Mouse (Mus musculus): ENCODE data around the gene Ctbs. TPM values are rescaled to one million over a fixed set of nuclear protein-coding genes. Genes with fewer than 3 reads are reported as not detected.

Ctbs gene
- polyA plus RNA-seq, 1 experiment from 2014 or later = 4.3 TPM

DNA sequence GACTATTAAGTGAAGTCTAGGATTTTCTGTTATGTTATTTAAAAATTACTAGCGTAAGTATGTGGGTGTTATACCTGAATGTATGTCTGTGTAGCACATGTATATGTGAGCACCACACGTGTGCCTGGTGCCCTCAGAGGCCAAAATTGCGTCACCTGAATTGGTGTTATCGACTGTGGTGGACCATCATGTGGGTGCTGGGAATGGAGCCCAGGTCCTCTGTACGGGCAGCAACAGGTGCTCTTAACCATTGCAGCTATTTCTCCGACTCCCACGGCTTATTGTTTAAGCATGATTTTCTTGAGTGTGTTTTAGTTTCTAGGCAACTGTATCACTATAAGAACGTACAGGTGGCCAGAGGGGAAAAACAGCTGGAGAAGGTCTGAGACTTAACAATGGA is 13.5 kb upstream of the Ctbs start:
- no peaks in the 10 kb centered on the region for H3K27me3 ChIP-seq (ENCODE audit: insufficient read depth, poor library complexity, severe bottlenecking)
- no peak overlapping the region for H3K4me3 ChIP-seq
- H3K9me3 ChIP-seq = no peaks in the 10 kb centered on the region
- WGBS = 93% methylated on average over 8 of the region's 8 CpGs
- no peak overlapping the region for H3K27ac ChIP-seq
- no peak for DNase-seq (ENCODE audit: low spot score)
- no peaks in the 10 kb centered on the region for H3K4me1 ChIP-seq (replicated peaks)
- peaks cover 84% of the 10 kb centered on the region for H3K36me3 ChIP-seq

DNA sequence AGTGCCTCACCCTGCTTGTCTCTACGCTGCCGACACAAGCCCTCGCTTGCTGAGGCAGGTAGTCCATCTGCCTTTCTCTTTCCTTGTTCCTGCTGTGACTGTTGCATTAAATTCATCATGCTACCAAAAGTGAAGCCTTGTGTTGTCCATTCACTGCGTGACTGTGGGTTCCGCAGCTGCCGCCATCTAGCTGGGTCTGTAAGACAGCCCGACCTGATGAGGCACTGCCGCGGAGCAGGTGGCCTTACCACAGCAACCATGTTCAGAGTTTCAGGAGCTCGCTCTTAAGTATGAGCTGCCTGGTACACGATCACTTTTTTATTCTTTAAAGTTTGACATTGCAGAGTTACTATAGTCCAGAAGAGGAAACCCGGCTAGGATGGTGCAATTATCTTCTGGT is 9.6 kb upstream of the Ctbs start:
- Histone ChIP-seq H3K4me1 (replicated peaks) (no peaks in the 10 kb centered on the region), H3K9me3 (no peaks in the 10 kb centered on the region), H3K4me3 (no peak overlapping the region), H3K36me3 (peaks cover 52% of the 10 kb centered on the region), H3K27me3 (ENCODE audit: insufficient read depth, poor library complexity, severe bottlenecking) (no peaks in the 10 kb centered on the region), H3K27ac (no peak overlapping the region)
- WGBS = 94% methylated on average over 12 of the region's 12 CpGs
- DNase-seq (ENCODE audit: low spot score) = no peak

DNA sequence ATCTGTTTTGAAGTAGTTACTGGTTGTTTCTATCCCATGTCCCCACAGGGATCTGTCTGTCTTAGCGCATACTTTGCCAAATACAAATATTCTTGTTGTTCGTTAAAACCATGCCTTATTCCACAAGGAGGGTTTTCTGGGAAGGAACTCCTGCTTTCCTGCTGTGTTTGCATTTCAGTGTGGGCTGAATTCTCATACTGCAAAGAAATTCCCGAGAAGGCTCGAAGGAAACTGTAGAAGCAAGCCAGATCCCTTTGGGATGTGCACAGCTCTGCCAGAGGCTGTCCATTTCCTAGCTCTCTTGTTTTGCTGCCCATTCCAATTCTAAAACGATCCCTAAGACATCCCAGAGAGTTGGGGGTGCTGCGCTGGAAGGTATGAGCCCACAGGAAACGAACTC is 9.2 kb upstream of the Ctbs start:
- Histone ChIP-seq H3K4me3 (no peak overlapping the region), H3K9me3 (no peaks in the 10 kb centered on the region), H3K27ac (no peak overlapping the region), H3K4me1 (replicated peaks) (no peaks in the 10 kb centered on the region), H3K36me3 (peaks cover 54% of the 10 kb centered on the region), H3K27me3 (ENCODE audit: insufficient read depth, poor library complexity, severe bottlenecking) (no peaks in the 10 kb centered on the region)
- DNase-seq (ENCODE audit: low spot score) = no peak
- WGBS = 87% methylated on average over 7 of the region's 7 CpGs

- H3K4me1 ChIP-seq (replicated peaks) = no peaks in the 10 kb centered on the region
- no peaks in the 10 kb centered on the region for H3K9me3 ChIP-seq
- H3K4me3 ChIP-seq = no peak overlapping the region
- no peaks in the 10 kb centered on the region for H3K27me3 ChIP-seq (ENCODE audit: insufficient read depth, poor library complexity, severe bottlenecking)
- DNase-seq (ENCODE audit: low spot score) = no peak
- WGBS = 90% methylated on average over 7 of the region's 7 CpGs
- no peak overlapping the region for H3K27ac ChIP-seq
- peaks cover 41% of the 10 kb centered on the region for H3K36me3 ChIP-seq
These were observed 7.1 kb upstream of the Ctbs start for GRCm38 (mm10) chr3:146442484-146442883.

DNA sequence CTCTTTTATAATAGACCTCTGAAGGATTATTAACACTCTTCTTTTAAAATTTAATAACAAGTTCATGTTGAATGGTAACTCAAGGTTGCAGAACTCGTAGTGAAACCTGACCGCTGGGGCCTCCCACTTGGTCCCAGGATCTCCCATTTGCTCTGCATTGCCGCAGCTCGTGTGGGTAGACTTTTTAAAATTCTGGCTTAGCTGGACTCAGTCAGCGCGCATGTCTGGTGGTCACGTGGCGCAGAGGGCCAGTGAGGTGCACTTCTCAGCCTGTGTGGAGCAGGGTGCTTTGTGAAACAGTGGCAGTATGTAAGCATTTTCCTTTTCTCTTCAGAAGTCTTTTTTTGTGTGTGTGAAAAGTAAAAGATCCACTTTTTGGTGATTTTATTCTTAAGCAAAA is 6.7 kb upstream of the Ctbs start:
- Histone ChIP-seq H3K4me3 (no peak overlapping the region), H3K27me3 (ENCODE audit: insufficient read depth, poor library complexity, severe bottlenecking) (no peaks in the 10 kb centered on the region), H3K27ac (no peak overlapping the region), H3K9me3 (no peaks in the 10 kb centered on the region), H3K36me3 (peaks cover 37% of the 10 kb centered on the region), H3K4me1 (replicated peaks) (no peaks in the 10 kb centered on the region)
- no peak for DNase-seq (ENCODE audit: low spot score)
- WGBS = 93% methylated on average over 8 of the region's 8 CpGs

GRCm38 (mm10) chr3:146443380-146443779 is 6.2 kb upstream of the Ctbs start:
- H3K36me3 ChIP-seq = peaks cover 32% of the 10 kb centered on the region
- H3K27me3 ChIP-seq (ENCODE audit: insufficient read depth, poor library complexity, severe bottlenecking) = no peaks in the 10 kb centered on the region
- WGBS = 92% methylated on average over 7 of the region's 7 CpGs
- H3K27ac ChIP-seq = no peak overlapping the region
- H3K4me3 ChIP-seq = no peak overlapping the region
- DNase-seq (ENCODE audit: low spot score) = no peak
- H3K4me1 ChIP-seq (replicated peaks) = no peaks in the 10 kb centered on the region
- H3K9me3 ChIP-seq = no peaks in the 10 kb centered on the region

DNA sequence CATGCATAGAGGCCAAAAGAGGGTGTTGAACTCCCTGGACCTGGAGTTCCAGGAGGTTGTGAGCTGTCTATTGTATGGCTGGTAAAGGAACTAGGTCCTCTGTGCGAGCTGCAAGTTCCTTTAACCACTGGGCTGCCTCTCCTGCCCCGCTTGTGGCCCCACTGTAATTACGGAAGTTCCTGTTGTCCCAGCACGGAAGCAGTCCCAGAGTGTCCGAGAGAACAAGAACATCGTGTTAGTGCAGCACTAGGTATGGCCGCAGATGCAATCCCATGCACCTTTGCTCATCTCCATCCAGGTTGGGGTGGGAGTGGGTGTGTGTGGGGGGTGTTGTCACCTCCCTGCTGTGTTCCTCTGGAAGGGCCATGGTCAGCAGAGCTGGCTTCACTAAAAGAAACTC is 4.7 kb upstream of the Ctbs start:
- Histone ChIP-seq H3K27me3 (ENCODE audit: insufficient read depth, poor library complexity, severe bottlenecking) (no peaks in the 10 kb centered on the region), H3K27ac (no peak overlapping the region), H3K9me3 (no peaks in the 10 kb centered on the region), H3K4me3 (no peak overlapping the region), H3K36me3 (peaks cover 25% of the 10 kb centered on the region), H3K4me1 (replicated peaks) (peaks cover 2% of the 10 kb centered on the region; the same call in 1 of the 2 replicates)
- WGBS = 95% methylated on average over 7 of the region's 7 CpGs
- no peak for DNase-seq (ENCODE audit: low spot score)

- H3K4me1 ChIP-seq (replicated peaks) = peaks cover 13% of the 10 kb centered on the region; the same call in 1 of the 2 replicates
- H3K27me3 ChIP-seq (ENCODE audit: insufficient read depth, poor library complexity, severe bottlenecking) = no peaks in the 10 kb centered on the region
- 91% methylated on average over 5 of the region's 5 CpGs for WGBS
- H3K4me3 ChIP-seq = no peak overlapping the region
- peaks cover 16% of the 10 kb centered on the region for H3K36me3 ChIP-seq
- no peak overlapping the region for H3K27ac ChIP-seq
- H3K9me3 ChIP-seq = no peaks in the 10 kb centered on the region
- no peak for DNase-seq (ENCODE audit: low spot score)
These were observed 2.4 kb upstream of the Ctbs start for GRCm38 (mm10) chr3:146447156-146447555.

- no peak overlapping the region for H3K27ac ChIP-seq
- DNase-seq (ENCODE audit: low spot score) = no peak
- WGBS = 92% methylated on average over 3 of the region's 3 CpGs
- no peaks in the 10 kb centered on the region for H3K9me3 ChIP-seq
- H3K36me3 ChIP-seq = peaks cover 12% of the 10 kb centered on the region
- peaks cover 13% of the 10 kb centered on the region; the same call in 1 of the 2 replicates for H3K4me1 ChIP-seq (replicated peaks)
- no peak overlapping the region for H3K4me3 ChIP-seq
- H3K27me3 ChIP-seq (ENCODE audit: insufficient read depth, poor library complexity, severe bottlenecking) = no peaks in the 10 kb centered on the region
These were observed 2.0 kb upstream of the Ctbs start for GRCm38 (mm10) chr3:146447598-146447997.

DNA sequence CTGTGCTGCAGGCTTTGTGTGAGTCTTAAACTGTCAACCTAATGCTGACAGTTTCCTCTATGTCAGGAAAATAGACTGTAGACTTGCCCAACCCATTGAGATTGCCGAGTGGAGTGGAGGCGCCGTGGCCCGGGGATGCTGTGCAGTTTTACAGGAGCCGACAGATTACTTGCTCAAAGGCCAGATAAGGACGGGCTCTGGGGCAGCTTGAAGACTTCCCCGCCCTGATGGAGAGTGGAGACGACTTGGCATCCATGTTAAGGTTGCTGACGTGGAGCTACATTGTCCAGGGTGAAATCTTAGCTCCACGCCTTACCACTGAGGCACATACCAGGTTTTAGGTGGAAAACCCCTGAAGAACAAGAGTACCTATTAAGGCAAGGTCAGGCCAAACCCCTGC is 1.2 kb upstream of the Ctbs start:
- WGBS = 91% methylated on average over 10 of the region's 10 CpGs
- H3K4me3 ChIP-seq = no peak overlapping the region
- H3K27ac ChIP-seq = no peak overlapping the region
- no peaks in the 10 kb centered on the region for H3K27me3 ChIP-seq (ENCODE audit: insufficient read depth, poor library complexity, severe bottlenecking)
- peaks cover 12% of the 10 kb centered on the region for H3K36me3 ChIP-seq
- H3K4me1 ChIP-seq (replicated peaks) = peaks cover 13% of the 10 kb centered on the region; the same call in 1 of the 2 replicates
- H3K9me3 ChIP-seq = no peaks in the 10 kb centered on the region
- DNase-seq (ENCODE audit: low spot score) = no peak

- WGBS = 85% methylated on average over 6 of the region's 6 CpGs
- H3K27me3 ChIP-seq (ENCODE audit: insufficient read depth, poor library complexity, severe bottlenecking) = no peaks in the 10 kb centered on the region
- no peaks in the 10 kb centered on the region for H3K9me3 ChIP-seq
These were observed 626 bp upstream of the Ctbs start for GRCm38 (mm10) chr3:146448969-146449368.

DNA sequence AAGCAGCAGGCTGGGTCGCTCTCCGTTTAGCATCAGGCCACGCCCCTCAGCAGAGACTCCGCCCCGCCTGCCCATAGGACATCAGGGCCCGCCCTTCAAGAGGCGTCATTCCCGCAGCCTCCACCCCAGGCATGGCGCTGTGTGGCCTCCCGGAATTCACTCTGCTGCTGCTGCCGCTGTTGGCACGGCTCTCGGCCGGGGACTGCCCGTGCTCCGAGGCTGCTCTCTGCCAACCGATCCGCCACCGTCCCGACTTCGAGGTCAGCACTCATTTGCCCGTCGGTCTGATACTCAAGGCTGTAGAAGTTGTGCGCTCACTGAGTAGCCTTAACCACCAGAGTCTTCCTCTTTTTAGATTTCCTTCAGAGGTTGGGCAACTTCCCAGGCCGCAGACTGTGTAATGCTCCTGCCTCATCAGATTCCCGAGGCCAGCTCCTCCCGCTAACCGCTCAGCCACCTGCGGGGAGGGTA is 811 bp downstream of the Ctbs start:
- Histone ChIP-seq H3K4me3 (peak overlapping the region; percentile 65), H3K36me3 (peaks cover 9% of the 10 kb centered on the region), H3K9me3 (no peaks in the 10 kb centered on the region), H3K4me1 (replicated peaks) (peaks cover 13% of the 10 kb centered on the region; the same call in 1 of the 2 replicates), H3K27me3 (ENCODE audit: insufficient read depth, poor library complexity, severe bottlenecking) (no peaks in the 10 kb centered on the region), H3K27ac (peak overlapping the region; percentile 89)
- peak; percentile 94 for DNase-seq (ENCODE audit: low spot score)
- WGBS = 1% methylated on average over 29 of the region's 29 CpGs

More at GRCm38 (mm10) chr3:146448969-146449368, 626 bp upstream of the Ctbs start:
- Histone ChIP-seq H3K27ac (no peak overlapping the region), H3K4me3 (no peak overlapping the region), H3K36me3 (peaks cover 12% of the 10 kb centered on the region), H3K4me1 (replicated peaks) (peaks cover 13% of the 10 kb centered on the region; the same call in 1 of the 2 replicates)
- DNase-seq (ENCODE audit: low spot score) = no peak

GRCm38 (mm10) chr3:146451375-146451774 is 1.8 kb downstream of the Ctbs start:
- no peak for DNase-seq (ENCODE audit: low spot score)
- Histone ChIP-seq H3K4me1 (replicated peaks) (peaks cover 13% of the 10 kb centered on the region; the same call in 1 of the 2 replicates), H3K27me3 (ENCODE audit: insufficient read depth, poor library complexity, severe bottlenecking) (no peaks in the 10 kb centered on the region), H3K36me3 (0 out of 2 replicates have a peak, but pooled peaks cover 3% of the 10 kb centered on the region), H3K4me3 (no peak overlapping the region), H3K27ac (no peak overlapping the region), H3K9me3 (no peaks in the 10 kb centered on the region)
- 89% methylated on average over 5 of the region's 5 CpGs for WGBS

GRCm38 (mm10) chr3:146462939-146463338 is 13.3 kb downstream of the Ctbs start:
- no peak overlapping the region for H3K27ac ChIP-seq
- 73% methylated on average over 2 of the region's 2 CpGs for WGBS
- no peaks in the 10 kb centered on the region for H3K9me3 ChIP-seq
- no peaks in the 10 kb centered on the region for H3K27me3 ChIP-seq (ENCODE audit: insufficient read depth, poor library complexity, severe bottlenecking)
- H3K4me1 ChIP-seq (replicated peaks) = no peaks in the 10 kb centered on the region
- no peak overlapping the region for H3K4me3 ChIP-seq
- no peaks in the 10 kb centered on the region; the same call in 1 of the 2 replicates for H3K36me3 ChIP-seq
- no peak for DNase-seq (ENCODE audit: low spot score)
